Mouse (Mus musculus) thymus, postnatal 14 days (tissue): ENCODE results near the gene Anapc16.

Source experiments
- DNase-seq: peaks from one replicate; pipeline ENCODE4 v3.0.0; 2021

Gene Anapc16

GRCm38 (mm10) chr10:59948363-59949254 is 54.3 kb downstream of the Anapc16 start:
- DNase-seq = no peak

- no peak for DNase-seq
Measured at GRCm38 (mm10) chr10:59947296-59948073, 55.5 kb downstream of the Anapc16 start.

- no peak for DNase-seq
Measured at GRCm38 (mm10) chr10:59946362-59946761, 56.6 kb downstream of the Anapc16 start.

GRCm38 (mm10) chr10:59945416-59945815 is 57.5 kb downstream of the Anapc16 start:
- DNase-seq = no peak

- DNase-seq = no peak
Measured at GRCm38 (mm10) chr10:59943421-59943989, 59.4 kb downstream of the Anapc16 start.

- DNase-seq = peak; percentile 50
Measured at GRCm38 (mm10) chr10:59942847-59943420, 60.0 kb downstream of the Anapc16 start.

- DNase-seq = peak; percentile 41
Measured at GRCm38 (mm10) chr10:59942281-59942846, 60.6 kb downstream of the Anapc16 start.

GRCm38 (mm10) chr10:59939081-59939480 is 63.9 kb downstream of the Anapc16 start:
- DNase-seq = no peak

- no peak for DNase-seq
Measured at GRCm38 (mm10) chr10:59938662-59939061, 64.3 kb downstream of the Anapc16 start.
